In genomic region chr13:112407776-112408490, GRCm38 (mm10) we compare ENCODE assay signal across 22 mouse cellular contexts. TPM values are rescaled to one million over a fixed set of nuclear protein-coding genes. Genes with fewer than 3 reads are reported as not detected.
DNase-seq lines count a peak whose midpoint lies in the region; ATAC-seq and TF ChIP-seq lines count a peak whose summit lies in the region.
"Had no signal": no experiment of that assay in that cellular context is flagged by ENCODE, and none has a peak within 500 bp of the region (broad histone marks: within the 10 kb centered on the region; RNA-seq: fewer than 3 reads in every experiment).

No protein-coding gene starts in this region.

- TF ChIP-seq POLR2A in heart, adult 2 months (IDR thresholded peaks at IDR 0.05; ENCODE audit: insufficient read depth, low read depth, low read length) = peak; percentile 13; the same call in 1 of the 2 replicates
- TF ChIP-seq POLR2A in embryonic fibroblast, embryonic 13.5 days (IDR thresholded peaks at IDR 0.05; ENCODE audit: low read depth, low read length) = no peak

- H3K9ac ChIP-seq in heart, adult 2 months (ENCODE audit: low read depth, low read length) = no peak overlapping the region
- no peak overlapping the region for H3K9ac ChIP-seq in kidney, embryonic 14.5 days (ENCODE audit: low read depth, low read length)
- no peak overlapping the region for H3K9ac ChIP-seq in forebrain, embryonic 14.5 days (ENCODE audit: low read length)
- H3K9ac ChIP-seq: hindbrain, embryonic 12.5 days; limb, embryonic 15.5 days; liver, embryonic 14.5 days; lung, embryonic 14.5 days; neural tube, embryonic 12.5 days had no signal

- TF ChIP-seq EP300 in heart, adult 2 months (IDR thresholded peaks at IDR 0.05; ENCODE audit: insufficient read depth, low read depth, low read length) = no peak

- H3K4me3 ChIP-seq in heart, adult 2 months = no peak overlapping the region
- no peak overlapping the region for H3K4me3 ChIP-seq in kidney, embryonic 14.5 days (ENCODE audit: low read length)
- no peak overlapping the region for H3K4me3 ChIP-seq in embryonic fibroblast, embryonic 13.5 days (ENCODE audit: insufficient read depth, low read length)
- no peak overlapping the region for H3K4me3 ChIP-seq in forebrain, embryonic 14.5 days (ENCODE audit: low read depth, low read length)
- H3K4me3 ChIP-seq: forebrain, embryonic 10.5 days; hindbrain, embryonic 12.5 days; left cerebral cortex, adult 2 months; limb, embryonic 15.5 days; neural tube, embryonic 12.5 days had no signal

- peaks cover 8% of the 10 kb centered on the region for H3K4me1 ChIP-seq in heart, adult 2 months (ENCODE audit: control insufficient read depth, insufficient read depth, low read length)
- no peaks in the 10 kb centered on the region for H3K4me1 ChIP-seq in kidney, embryonic 14.5 days (ENCODE audit: control insufficient read depth, insufficient read depth, low read length)
- H3K4me1 ChIP-seq in embryonic fibroblast, embryonic 13.5 days (ENCODE audit: control insufficient read depth, insufficient read depth, low read length) = no peaks in the 10 kb centered on the region; the same call in 1 of the 2 replicates
- no peaks in the 10 kb centered on the region for H3K4me1 ChIP-seq in forebrain, embryonic 14.5 days (ENCODE audit: control insufficient read depth, insufficient read depth, low read length)
- H3K4me1 ChIP-seq: forebrain, embryonic 10.5 days; hindbrain, embryonic 12.5 days; limb, embryonic 15.5 days; neural tube, embryonic 12.5 days had no signal

- no peaks in the 10 kb centered on the region for H3K9me3 ChIP-seq in kidney, embryonic 14.5 days (ENCODE audit: control insufficient read depth, low read length)
- no peaks in the 10 kb centered on the region for H3K9me3 ChIP-seq in forebrain, embryonic 14.5 days (replicated peaks; ENCODE audit: control insufficient read depth, low read length)
- H3K9me3 ChIP-seq: forebrain, embryonic 10.5 days; hindbrain, embryonic 12.5 days; limb, embryonic 15.5 days; neural tube, embryonic 12.5 days had no signal

- H3K27ac ChIP-seq in heart, adult 2 months = peak overlapping the region; percentile 64
- H3K27ac ChIP-seq in kidney, embryonic 14.5 days (ENCODE audit: low read depth, low read length) = no peak overlapping the region
- peak overlapping the region; percentile 75 for H3K27ac ChIP-seq in embryonic fibroblast, embryonic 13.5 days (ENCODE audit: insufficient read depth, low read length)
- no peak overlapping the region for H3K27ac ChIP-seq in forebrain, embryonic 14.5 days (ENCODE audit: low read depth, low read length)
- H3K27ac ChIP-seq: forebrain, embryonic 10.5 days; hindbrain, embryonic 12.5 days; left cerebral cortex, adult 2 months; limb, embryonic 15.5 days; liver, embryonic 14.5 days; neural tube, embryonic 12.5 days had no signal

- no peaks in the 10 kb centered on the region for H3K79me2 ChIP-seq in heart, adult 2 months (replicated peaks; ENCODE audit: control insufficient read depth, insufficient read depth, low read length)

- intact Hi-C loops in heart, adult 2 months (cut with DNase I) = loop anchor here (2.0 kb wide), 1 partner anchor 57 kb away; the partner anchor contains the start of gene Il6st
- intact Hi-C loops in heart, postnatal 14 days (cut with DNase I) = loop anchor here (5.0 to 10.0 kb wide), 2 partner anchors 57 to 99 kb away; partner anchors contain the start of gene Il6st

- H3K36me3 ChIP-seq in heart, adult 2 months (ENCODE audit: control insufficient read depth, insufficient read depth, low read length) = no peaks in the 10 kb centered on the region
- no peaks in the 10 kb centered on the region for H3K36me3 ChIP-seq in kidney, embryonic 14.5 days (ENCODE audit: control insufficient read depth, insufficient read depth, low read length)
- H3K36me3 ChIP-seq in forebrain, embryonic 14.5 days (ENCODE audit: control insufficient read depth, insufficient read depth, low read length) = no peaks in the 10 kb centered on the region
- H3K36me3 ChIP-seq: forebrain, embryonic 10.5 days; hindbrain, embryonic 12.5 days; limb, embryonic 15.5 days; neural tube, embryonic 12.5 days had no signal

- ATAC-seq in kidney, embryonic 14.5 days (ENCODE audit: low FRiP score, low TSS enrichment) = no peak
- ATAC-seq in forebrain, embryonic 14.5 days = no peak
- ATAC-seq: intestine, postnatal 0 days had no signal

- DNase-seq in heart, adult 2 months = peak in 1 of 2 experiments; percentile 44
- DNase-seq in heart, postnatal 14 days = no peak
- DNase-seq in kidney, postnatal 10 days = peak; percentile 27
- no peak for DNase-seq in forebrain, embryonic 14.5 days (ENCODE audit: low spot score)
- no peak for DNase-seq in urinary bladder, postnatal 4 days (ENCODE audit: low spot score in 2 of 2)
- DNase-seq: adrenal gland, adult 2 months; cerebellum, adult 18-20 months; cerebellum, postnatal 25 days; left cerebral cortex, postnatal 4 days; lung, embryonic 14.5 days; midbrain, embryonic 14.5 days; retina, postnatal 1 day; right cerebral cortex, postnatal 25 days had no signal

- no peak for TF ChIP-seq CTCF in heart, adult 2 months (IDR thresholded peaks at IDR 0.05)
- no peak for TF ChIP-seq CTCF in embryonic fibroblast, embryonic 13.5 days (IDR thresholded peaks at IDR 0.05; ENCODE audit: borderline replicate concordance, insufficient read depth, low read length)

- H3K4me2 ChIP-seq in kidney, embryonic 14.5 days (replicated peaks; ENCODE audit: low read depth, low read length) = no peak overlapping the region
- no peak overlapping the region for H3K4me2 ChIP-seq in forebrain, embryonic 14.5 days (ENCODE audit: low read length)
- H3K4me2 ChIP-seq: hindbrain, embryonic 12.5 days; limb, embryonic 15.5 days; lung, embryonic 14.5 days; neural tube, embryonic 12.5 days had no signal

- 72% methylated on average over 9 of the region's 9 CpGs for WGBS in heart, adult 2 months
- 81% methylated on average over 9 of the region's 9 CpGs for WGBS in kidney, embryonic 14.5 days
- 93% methylated on average over 9 of the region's 9 CpGs for WGBS in forebrain, embryonic 14.5 days

- no peaks in the 10 kb centered on the region for H3K27me3 ChIP-seq in heart, adult 2 months (ENCODE audit: control insufficient read depth, insufficient read depth, low read length)
- no peaks in the 10 kb centered on the region for H3K27me3 ChIP-seq in kidney, embryonic 14.5 days (ENCODE audit: control insufficient read depth, insufficient read depth, low read length)
- H3K27me3 ChIP-seq in forebrain, embryonic 14.5 days (replicated peaks; ENCODE audit: control insufficient read depth, insufficient read depth, low read length) = no peaks in the 10 kb centered on the region
- H3K27me3 ChIP-seq: hindbrain, embryonic 12.5 days; limb, embryonic 15.5 days; neural tube, embryonic 12.5 days had no signal

RNA-seq across cellular contexts. Expression of gene Il6st, which starts 55.9 kb away (rescaled TPM):
- 100 to 1,000 TPM; 204 to 256 TPM for total RNA-seq in heart, adult 2 months (2021)
- polyA plus RNA-seq in heart, adult 2 months (2012; rRNA removed) = 39.0 and 62.8 TPM in 2 replicates
- 100 to 1,000 TPM; 184 to 192 TPM for total RNA-seq in heart, postnatal 14 days (2021)
- polyA plus RNA-seq in kidney, embryonic 14.5 days (2014; fragmentation: Nextera tagmentation; extraction: Ambion mirVana) = 12.4 and 31.8 TPM in 2 replicates
- 363 and 515 TPM in 2 replicates for polyA plus RNA-seq in embryonic fibroblast, embryonic 13.5 days (2011; ENCODE audit: insufficient read length, low read depth, missing spikeins)
- polyA plus RNA-seq in forebrain, embryonic 14.5 days (2014; fragmentation: Nextera tagmentation; extraction: Ambion mirVana) = 9.8 and 12.6 TPM in 2 replicates

Comparison
In these comparisons a context has a peak if more than half of its experiments do, and no peak if none do; other contexts are left out.
1. H3K27ac ChIP-seq: peak in heart, adult 2 months (single experiment) and embryonic fibroblast, embryonic 13.5 days (single experiment); none in kidney, embryonic 14.5 days (single experiment) and forebrain, embryonic 14.5 days (single experiment).